Mouse (Mus musculus) neural tube, embryonic 11.5 days (tissue): ENCODE results near the gene Ccdc117. TPM values are rescaled to one million over a fixed set of nuclear protein-coding genes. Genes with fewer than 3 reads are reported as not detected.
A peak's percentile ranks its signal among the peaks of the same experiment; 100 is the strongest.

Source experiments
- ATAC-seq: fragments of 200-750 bp; cut with Nextera tagmentation; 2 replicates; pipeline ENCODE4 v1.8.0; 2017; ENCODE audit warnings: moderate number of reproducible peaks, mild to moderate bottlenecking, moderate TSS enrichment, moderate library complexity; ENCODE audit not compliant: insufficient read depth, low FRiP score, low TSS enrichment
- DNase-seq: peaks from one replicate; pipeline ENCODE4 v3.0.0-alpha.2; 2015; ENCODE audit warnings: low spot score
- H3K27ac ChIP-seq: fragments of 300-500 bp; sonication (generic); 2 replicates; pipeline ENCODE4 v1.5.1; 2014; ENCODE audit warnings: low read depth, mild to moderate bottlenecking, low read length
- H3K27me3 ChIP-seq: fragments of 300-500 bp; sonication (generic); 2 replicates; pipeline ENCODE4 v1.6.1; 2014; ENCODE audit warnings: mild to moderate bottlenecking, low read length, mixed read lengths; ENCODE audit not compliant: control insufficient read depth, insufficient read depth
- H3K36me3 ChIP-seq: fragments of 300-500 bp; sonication (generic); 2 replicates; pipeline ENCODE4 v1.6.1; 2014; ENCODE audit warnings: mild to moderate bottlenecking, low read length, moderate library complexity, mixed read lengths; ENCODE audit not compliant: control insufficient read depth, insufficient read depth
- H3K4me1 ChIP-seq: fragments of 300-500 bp; sonication (generic); 2 replicates; pipeline ENCODE4 v1.6.1; 2014; ENCODE audit warnings: low read length, mixed read lengths; ENCODE audit not compliant: control insufficient read depth, insufficient read depth
- H3K4me2 ChIP-seq: fragments of 300-500 bp; sonication (generic); 2 replicates; pipeline ENCODE4 v1.6.1; 2014; ENCODE audit warnings: low read depth, mild to moderate bottlenecking, moderate library complexity
- H3K4me3 ChIP-seq: fragments of 300-500 bp; sonication (generic); 2 replicates; pipeline ENCODE4 v1.5.1; 2014; ENCODE audit warnings: low read depth, low read length
- H3K9ac ChIP-seq: fragments of 300-500 bp; sonication (generic); 2 replicates; pipeline ENCODE4 v1.6.1; 2014; ENCODE audit warnings: mild to moderate bottlenecking, low read length
- H3K9me3 ChIP-seq: fragments of 300-500 bp; sonication (generic); 2 replicates; pipeline ENCODE4 v1.6.1; 2016; ENCODE audit warnings: low read length; ENCODE audit not compliant: control insufficient read depth
- WGBS: fragments of 180-500 bp; shearing (Covaris S2); extraction: QIAGEN DNeasy Blood & Tissue Kit; methylation state at CpG from one replicate; pipeline ENCODE4 v1.1.7; 2014; 5-methylcytosine and 5-hydroxymethylcytosine counted together
- polyA plus RNA-seq: library from polyadenylated mRNA; unstranded; fragments of >200 nt; fragmentation: Nextera tagmentation; extraction: Ambion mirVana; gene quantifications from 2 replicates; pipeline ENCODE4 v1.2.1, GENCODE M21; 2014

Ccdc117 gene
- polyA plus RNA-seq, result 26.4 and 28.2 TPM in 2 replicates

GRCm38 (mm10) chr11:5541799-5542481 lies at the start of gene Ccdc117:
Gene Ccdc117, minus strand, starts transcription at chr11:5542187.
- peaks cover 11% of the 10 kb centered on the region for H3K4me1 ChIP-seq

GRCm38 (mm10) chr11:5575046-5575445 lies 33.1 kb upstream of the Ccdc117 start:
- WGBS, result 84% methylated on average over 6 of the region's 6 CpGs
- no peak overlapping the region for H3K9ac ChIP-seq
- no peaks in the 10 kb centered on the region for H3K9me3 ChIP-seq
- H3K4me3 ChIP-seq, result no peak overlapping the region
- no peaks in the 10 kb centered on the region for H3K4me1 ChIP-seq
- H3K36me3 ChIP-seq, result no peaks in the 10 kb centered on the region
- no peak overlapping the region for H3K27ac ChIP-seq
- H3K27me3 ChIP-seq, result no peaks in the 10 kb centered on the region
- DNase-seq (no peak), ATAC-seq (no peak)
- no peak overlapping the region for H3K4me2 ChIP-seq

More at GRCm38 (mm10) chr11:5541799-5542481, at the start of gene Ccdc117:
- under 1% methylated on average over 65 of the region's 65 CpGs for WGBS
- DNase-seq (peak; percentile 90), ATAC-seq (peak; percentile 98)
- H3K9me3 ChIP-seq, result no peaks in the 10 kb centered on the region
- no peaks in the 10 kb centered on the region for H3K27me3 ChIP-seq
- H3K27ac ChIP-seq, result peak within 1 kb of the TSS; percentile 50; the same call in 1 of the 2 replicates
- no peaks in the 10 kb centered on the region for H3K36me3 ChIP-seq
- peak within 1 kb of the TSS; percentile 65 for H3K4me2 ChIP-seq
- H3K4me3 ChIP-seq, result peak within 1 kb of the TSS; percentile 87
- H3K9ac ChIP-seq, result peak within 1 kb of the TSS; percentile 89

- Histone ChIP-seq H3K36me3 (no peaks in the 10 kb centered on the region), H3K9ac (no peak overlapping the region), H3K27me3 (no peaks in the 10 kb centered on the region), H3K27ac (no peak overlapping the region), H3K4me1 (no peaks in the 10 kb centered on the region), H3K4me3 (no peak overlapping the region), H3K9me3 (no peaks in the 10 kb centered on the region), H3K4me2 (no peak overlapping the region)
- WGBS, result 79% methylated on average over 2 of the region's 2 CpGs
- no peak for ATAC-seq
- no peak for DNase-seq
Observed at GRCm38 (mm10) chr11:5573821-5574220, 31.8 kb upstream of the Ccdc117 start.

- Histone ChIP-seq H3K9me3 (no peaks in the 10 kb centered on the region), H3K27me3 (no peaks in the 10 kb centered on the region), H3K36me3 (no peaks in the 10 kb centered on the region), H3K9ac (no peak overlapping the region), H3K4me1 (no peaks in the 10 kb centered on the region), H3K4me2 (no peak overlapping the region), H3K4me3 (no peak overlapping the region), H3K27ac (no peak overlapping the region)
- no peak for DNase-seq
- ATAC-seq, result no peak
- 93% methylated on average over 4 of the region's 4 CpGs for WGBS
Observed at GRCm38 (mm10) chr11:5571856-5572255, 29.9 kb upstream of the Ccdc117 start.

GRCm38 (mm10) chr11:5569474-5569873 lies 27.5 kb upstream of the Ccdc117 start, which contains the start of gene Ankrd36:
Gene Ankrd36, plus strand, starts transcription at chr11:5569684.
- no peaks in the 10 kb centered on the region for H3K9me3 ChIP-seq
- WGBS, result 83% methylated on average over 12 of the region's 12 CpGs
- no peaks in the 10 kb centered on the region for H3K36me3 ChIP-seq
- no peak for ATAC-seq
- no peak within 1 kb of the TSS for H3K4me2 ChIP-seq
- no peak within 1 kb of the TSS for H3K9ac ChIP-seq
- no peaks in the 10 kb centered on the region for H3K4me1 ChIP-seq
- no peak within 1 kb of the TSS for H3K4me3 ChIP-seq
- no peak within 1 kb of the TSS for H3K27ac ChIP-seq
- no peak for DNase-seq
- no peaks in the 10 kb centered on the region for H3K27me3 ChIP-seq

- no peaks in the 10 kb centered on the region for H3K9me3 ChIP-seq
- ATAC-seq (no peak), DNase-seq (no peak)
- no peak overlapping the region for H3K27ac ChIP-seq
- no peak overlapping the region for H3K9ac ChIP-seq
- WGBS, result 88% methylated on average over 5 of the region's 5 CpGs
- H3K36me3 ChIP-seq, result no peaks in the 10 kb centered on the region
- no peak overlapping the region for H3K4me2 ChIP-seq
- no peak overlapping the region for H3K4me3 ChIP-seq
- no peaks in the 10 kb centered on the region for H3K27me3 ChIP-seq
- no peaks in the 10 kb centered on the region for H3K4me1 ChIP-seq
Observed at GRCm38 (mm10) chr11:5568082-5568481, 26.1 kb upstream of the Ccdc117 start.

GRCm38 (mm10) chr11:5567654-5568053 lies 25.7 kb upstream of the Ccdc117 start:
- Histone ChIP-seq H3K9me3 (no peaks in the 10 kb centered on the region), H3K4me3 (no peak overlapping the region), H3K36me3 (no peaks in the 10 kb centered on the region), H3K27me3 (no peaks in the 10 kb centered on the region), H3K9ac (no peak overlapping the region), H3K4me1 (no peaks in the 10 kb centered on the region), H3K4me2 (no peak overlapping the region), H3K27ac (no peak overlapping the region)
- WGBS, result 98% methylated on average over 6 of the region's 6 CpGs
- ATAC-seq (no peak), DNase-seq (no peak)

GRCm38 (mm10) chr11:5566506-5566905 lies 24.5 kb upstream of the Ccdc117 start:
- DNase-seq (no peak), ATAC-seq (no peak)
- no peak overlapping the region for H3K4me2 ChIP-seq
- no peaks in the 10 kb centered on the region for H3K4me1 ChIP-seq
- H3K9ac ChIP-seq, result no peak overlapping the region
- H3K27ac ChIP-seq, result no peak overlapping the region
- no peaks in the 10 kb centered on the region for H3K27me3 ChIP-seq
- H3K36me3 ChIP-seq, result no peaks in the 10 kb centered on the region
- no peaks in the 10 kb centered on the region for H3K9me3 ChIP-seq
- H3K4me3 ChIP-seq, result no peak overlapping the region
- 82% methylated on average over 2 of the region's 2 CpGs for WGBS

GRCm38 (mm10) chr11:5565596-5565995 lies 23.6 kb upstream of the Ccdc117 start:
- Histone ChIP-seq H3K27ac (no peak overlapping the region), H3K4me2 (no peak overlapping the region), H3K4me3 (no peak overlapping the region), H3K4me1 (no peaks in the 10 kb centered on the region), H3K36me3 (no peaks in the 10 kb centered on the region), H3K9ac (no peak overlapping the region), H3K9me3 (no peaks in the 10 kb centered on the region), H3K27me3 (no peaks in the 10 kb centered on the region)
- WGBS, result 85% methylated on average over 3 of the region's 3 CpGs
- no peak for ATAC-seq
- DNase-seq, result no peak
